Mouse (Mus musculus) right cerebral cortex, postnatal 10 days (tissue): ENCODE measurements around the gene Hecw2.

Experiments
- DNase-seq, 2 experiments: peaks; one replicate each; pipeline ENCODE4 v3.0.0; 2021; ENCODE audit warnings: low spot score in 2 of 2

Hecw2 gene

GRCm38 (mm10) chr1:53838182-53838859 lies 356.6 kb downstream of the Hecw2 start:
- DNase-seq: no peak

- no peak for DNase-seq
Observed at GRCm38 (mm10) chr1:53830286-53830685, 364.7 kb downstream of the Hecw2 start.

GRCm38 (mm10) chr1:53829089-53829488 lies 365.9 kb downstream of the Hecw2 start:
- DNase-seq: peak in 1 of 2 experiments; percentile 37

GRCm38 (mm10) chr1:53824446-53825337 lies 370.3 kb downstream of the Hecw2 start:
- DNase-seq: no peak

- peak; percentile 71 to 82 for DNase-seq
Observed at GRCm38 (mm10) chr1:53823687-53824445, 371.1 kb downstream of the Hecw2 start.

- no peak for DNase-seq
Observed at GRCm38 (mm10) chr1:53821983-53822382, 373.0 kb downstream of the Hecw2 start.

- no peak for DNase-seq
Observed at GRCm38 (mm10) chr1:53820041-53820632, 374.8 kb downstream of the Hecw2 start.

- DNase-seq: no peak
Observed at GRCm38 (mm10) chr1:53818072-53818862, 376.7 kb downstream of the Hecw2 start.

- DNase-seq: no peak
Observed at GRCm38 (mm10) chr1:53816353-53816752, 378.6 kb downstream of the Hecw2 start.

GRCm38 (mm10) chr1:53814077-53814705 lies 380.8 kb downstream of the Hecw2 start:
- DNase-seq: no peak

- DNase-seq: no peak
Observed at GRCm38 (mm10) chr1:53811919-53812318, 383.0 kb downstream of the Hecw2 start.

GRCm38 (mm10) chr1:53808229-53808628 lies 386.7 kb downstream of the Hecw2 start:
- no peak for DNase-seq

- DNase-seq: no peak
Observed at GRCm38 (mm10) chr1:53797811-53798210, 397.2 kb downstream of the Hecw2 start.

GRCm38 (mm10) chr1:53797074-53797473 lies 397.9 kb downstream of the Hecw2 start:
- no peak for DNase-seq

- DNase-seq: no peak
Observed at GRCm38 (mm10) chr1:53796271-53796670, 398.7 kb downstream of the Hecw2 start.

- DNase-seq: no peak
Observed at GRCm38 (mm10) chr1:53795591-53795990, 399.4 kb downstream of the Hecw2 start.

- no peak for DNase-seq
Observed at GRCm38 (mm10) chr1:53795081-53795480, 399.9 kb downstream of the Hecw2 start.

GRCm38 (mm10) chr1:53794279-53794678 lies 400.7 kb downstream of the Hecw2 start:
- no peak for DNase-seq

- no peak for DNase-seq
Observed at GRCm38 (mm10) chr1:53791343-53791742, 403.6 kb downstream of the Hecw2 start.

GRCm38 (mm10) chr1:53784721-53785418 lies 410.1 kb downstream of the Hecw2 start, which contains the start of gene Stk17b:
Stk17b (minus strand) TSS chr1:53785224.
- DNase-seq: peak; percentile 89 to 91
